Mouse (Mus musculus): ENCODE results near the gene Sox15. TPM values are rescaled to one million over a fixed set of nuclear protein-coding genes. Genes with fewer than 3 reads are reported as not detected.

The Sox15 gene
- total RNA-seq, 2 experiments from 2014 or later: not detected

DNA sequence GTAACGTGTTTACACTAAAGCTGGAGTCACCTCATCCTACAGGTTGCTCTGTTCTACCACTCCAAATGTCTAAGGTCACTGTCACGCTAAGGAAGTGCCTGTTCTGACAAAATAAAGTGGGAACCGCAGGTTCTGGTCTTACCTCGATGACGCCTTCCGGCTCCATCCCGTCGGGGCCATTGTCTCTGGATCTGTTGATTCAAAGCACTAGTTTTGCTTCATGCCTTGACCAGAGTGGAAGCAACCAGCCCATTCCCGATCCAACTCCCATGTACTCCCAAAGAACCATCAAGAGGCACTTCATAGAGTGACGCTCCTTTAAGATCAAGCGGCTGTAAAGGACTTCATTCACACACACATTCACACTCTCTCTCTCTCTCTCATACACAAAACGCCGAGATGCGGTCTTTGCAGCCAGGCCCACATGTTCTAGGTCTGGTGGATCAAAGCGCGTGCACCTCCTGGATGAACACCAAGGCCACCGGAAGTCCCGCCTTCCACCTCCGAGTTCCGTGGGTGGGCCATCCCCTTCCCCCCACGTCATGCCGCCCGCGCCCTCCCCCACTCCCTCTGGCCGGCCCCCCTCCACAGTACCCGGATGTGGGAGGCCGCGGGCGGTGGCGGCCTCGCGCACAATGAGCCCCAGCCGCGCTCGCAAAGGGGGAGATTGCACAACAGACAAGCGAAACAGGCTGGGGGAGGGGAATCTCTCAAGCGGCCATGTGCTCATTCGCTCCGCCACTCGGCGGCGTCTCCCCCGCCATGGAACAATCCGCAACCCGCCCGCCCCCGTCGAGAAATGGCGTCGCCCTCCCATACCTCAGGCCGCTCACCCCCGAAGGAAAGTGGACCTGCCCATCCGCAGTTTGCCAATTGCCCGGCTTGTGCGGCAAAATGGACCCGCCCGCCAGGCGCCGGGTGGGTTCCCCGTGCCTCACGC lies 15.9 kb downstream of the Sox15 start:
- intact Hi-C loops (cut with DNase I): no loop called here

DNA sequence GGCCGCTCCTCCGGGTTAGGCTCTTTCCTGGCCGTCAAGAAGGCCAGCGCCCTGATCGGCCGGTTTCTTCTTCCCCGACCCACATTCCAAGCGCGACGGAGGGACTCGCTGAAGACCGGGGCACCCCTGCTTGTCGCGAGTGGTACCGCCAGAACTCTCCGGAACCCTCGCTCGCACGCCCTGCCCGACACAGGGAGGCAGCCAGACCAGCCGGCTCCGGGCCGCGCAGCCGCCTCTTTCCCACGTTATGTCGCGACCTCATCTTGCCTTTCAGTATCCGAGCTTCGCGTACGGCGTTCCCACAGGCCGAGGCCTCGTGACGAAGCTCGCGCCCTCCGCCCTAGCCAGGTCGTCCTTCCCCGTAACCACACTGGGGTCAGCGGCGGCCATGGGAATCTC lies 16.6 kb downstream of the Sox15 start:
- no peak for DNase-seq
- intact Hi-C loops (cut with DNase I): no loop called here

More for the DNA sequence above, 15.9 kb downstream of the Sox15 start:
- peak; percentile 91 to 95 for DNase-seq

DNA sequence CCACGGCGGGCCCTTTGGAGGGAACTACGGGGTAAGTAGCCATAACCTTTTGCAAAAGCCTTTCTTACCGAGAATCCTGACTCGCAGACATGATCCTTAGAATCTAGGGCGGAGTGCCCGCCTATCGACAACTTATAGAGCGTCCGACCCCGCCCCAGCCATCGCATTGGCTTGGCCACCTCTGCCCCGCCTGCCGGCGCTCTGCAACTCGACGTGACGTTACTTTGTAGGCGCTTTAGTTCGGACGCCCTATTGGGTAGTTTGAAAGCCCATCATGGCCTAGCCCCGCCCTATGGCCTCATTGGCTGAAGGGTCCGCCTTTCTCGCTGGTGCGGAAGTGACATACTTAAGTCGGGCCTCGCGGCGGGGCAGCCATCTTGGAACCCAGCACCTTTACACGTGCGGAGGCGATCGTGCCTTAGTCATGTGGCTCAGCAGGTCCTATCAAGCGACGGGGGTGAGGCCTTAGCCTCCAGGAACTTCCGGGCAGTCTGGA lies 17.1 kb downstream of the Sox15 start, which contains the start of gene Eif4a1:
Gene Eif4a1 (minus strand): TSS at position 213 of the 496 bp plus-strand sequence.
- peak; percentile 99 to 100 for DNase-seq
- intact Hi-C loops (cut with DNase I): no loop called here

DNA sequence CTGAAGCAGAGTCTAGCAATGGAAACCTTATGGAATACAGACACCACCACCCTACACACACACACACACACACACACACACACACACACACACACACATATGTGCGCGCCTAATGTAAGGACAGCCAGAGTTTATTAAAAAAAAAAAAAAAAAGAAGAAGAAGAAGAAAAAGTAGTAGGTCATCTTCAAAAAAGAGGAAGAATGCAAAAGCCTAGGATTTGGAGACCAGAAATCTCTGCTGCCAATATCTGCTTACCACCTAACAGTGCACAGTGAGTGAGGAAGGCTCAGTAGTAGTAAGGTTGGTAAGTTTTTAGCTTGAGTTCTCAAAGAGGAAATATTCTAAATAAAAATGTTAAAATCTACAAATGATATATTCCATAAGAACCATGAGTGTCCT lies 24.0 kb downstream of the Sox15 start:
- intact Hi-C loops (cut with DNase I): no loop called here
- DNase-seq: no peak

DNA sequence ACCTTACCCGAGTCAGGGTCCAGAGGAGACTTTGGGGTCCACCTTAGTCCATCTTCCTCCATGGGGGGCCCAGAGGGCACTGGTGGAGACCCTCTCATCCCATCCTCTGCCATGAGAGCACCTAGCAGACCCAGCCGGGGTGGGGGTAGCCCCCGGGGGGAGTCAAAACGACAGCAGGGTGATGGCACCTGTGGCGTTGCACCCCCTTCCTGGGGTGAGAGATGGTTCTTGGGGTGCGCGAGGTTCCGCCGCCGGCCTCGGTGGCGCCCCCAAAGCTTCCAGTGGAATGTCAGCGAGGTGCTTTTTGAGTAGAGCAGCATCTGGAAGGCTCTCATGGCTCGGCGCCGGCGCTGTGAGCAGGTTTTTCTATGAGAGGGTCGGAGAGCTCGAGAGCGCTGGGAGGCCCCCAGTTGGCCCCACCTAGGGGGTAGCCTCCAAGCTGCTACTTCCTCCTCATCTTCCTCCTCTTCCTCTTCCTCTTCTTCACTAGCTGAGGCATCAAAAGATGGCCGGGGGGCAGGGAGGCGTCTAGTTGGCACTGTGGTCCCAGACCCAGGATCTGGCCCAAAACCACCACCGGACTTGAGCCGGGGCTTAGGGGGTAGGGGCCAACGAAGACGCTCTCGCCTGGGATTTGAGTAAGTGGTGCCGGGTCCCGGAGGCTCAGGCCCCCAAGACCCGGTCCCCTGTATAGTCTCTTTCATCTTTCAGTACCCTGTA lies 25.2 kb downstream of the Sox15 start:
- DNase-seq: no peak
- intact Hi-C loops (cut with DNase I): loop anchor here (5.0 kb wide), 1 partner anchor 37 kb away; no protein-coding TSS in a partner anchor

DNA sequence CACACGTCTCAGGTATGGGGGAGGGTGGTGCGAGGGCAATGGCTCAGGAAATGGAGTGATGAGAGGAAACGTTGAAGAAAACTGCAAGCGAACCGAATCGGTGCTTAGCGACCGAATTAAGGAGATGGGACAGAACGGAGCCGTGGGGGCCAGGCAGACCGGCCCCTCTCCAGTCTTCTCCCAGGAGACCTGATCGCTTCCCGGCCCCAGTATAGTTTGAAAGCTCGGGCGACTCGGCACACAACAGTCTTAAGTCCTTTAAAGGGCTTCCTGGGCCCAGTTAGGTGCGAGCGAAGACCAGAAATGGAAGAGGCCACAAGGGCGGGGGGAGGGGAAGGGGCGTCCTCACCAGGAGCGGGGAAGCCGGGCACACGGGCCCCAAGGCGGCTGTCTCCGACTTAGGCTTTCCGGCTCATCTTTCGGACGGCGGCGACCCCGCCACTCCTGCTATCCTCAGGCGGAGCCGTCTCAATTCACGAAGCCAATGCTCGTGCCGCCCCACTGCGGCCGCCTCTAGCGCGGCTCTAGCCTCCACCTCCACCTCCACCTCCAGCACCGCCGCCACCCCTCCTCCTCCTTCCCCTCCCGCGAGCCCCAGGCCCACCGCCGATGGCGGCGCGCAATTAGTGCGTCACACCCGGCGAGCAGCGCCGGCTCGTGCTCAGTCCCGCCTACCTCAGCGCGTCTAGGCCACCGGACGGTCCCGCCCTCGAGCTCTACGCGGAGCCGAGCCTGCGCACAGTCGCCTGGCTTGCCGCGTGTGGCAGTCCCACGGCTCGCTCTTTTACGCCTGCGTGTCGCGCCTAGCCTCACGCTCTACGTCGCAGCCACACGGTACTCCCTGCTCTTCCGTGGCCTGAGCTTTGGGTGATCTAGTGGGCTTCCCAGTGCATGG lies 26.4 kb downstream of the Sox15 start, which contains the start of gene Senp3:
Gene Senp3 (minus strand): TSS at position 771 of the 895 bp plus-strand sequence.
- intact Hi-C loops (cut with DNase I): loop anchor here (2.0 to 5.0 kb wide), 3 partner anchors 36 to 559 kb away; partner anchors contain the start of gene 9130213A22Rik
- peak; percentile 90 to 94 for DNase-seq

DNA sequence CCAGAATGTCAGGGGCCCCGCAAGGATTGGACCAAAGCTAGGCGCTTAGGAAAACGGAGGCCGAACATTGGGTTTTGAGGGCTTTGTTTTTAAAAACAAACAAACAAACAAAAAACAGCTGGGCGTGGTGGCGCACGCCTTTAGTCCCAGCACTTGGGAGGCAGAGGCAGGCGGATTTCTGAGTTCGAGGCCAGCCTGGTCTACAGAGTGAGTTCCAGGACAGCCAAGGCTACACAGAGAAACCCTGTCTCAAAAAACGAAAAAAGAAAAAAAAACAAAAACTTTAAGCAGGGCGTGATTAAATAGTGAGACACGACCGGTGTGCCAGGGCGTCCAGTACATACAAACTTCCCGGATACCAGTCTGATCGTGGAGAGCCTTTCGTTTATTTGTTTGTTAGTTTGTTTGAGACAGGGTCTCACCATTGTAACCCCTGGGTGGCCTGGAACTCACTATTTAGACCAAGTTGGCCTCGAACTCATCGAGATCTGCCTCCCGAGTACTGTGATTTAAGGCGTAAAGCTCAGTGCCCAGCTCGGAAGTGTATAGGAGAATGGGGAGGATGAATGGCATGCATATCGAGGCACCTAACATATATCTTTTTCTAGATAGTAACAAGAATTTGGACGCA lies 27.2 kb downstream of the Sox15 start:
- DNase-seq: no peak
- intact Hi-C loops (cut with DNase I): loop anchor here (2.0 to 5.0 kb wide), 3 partner anchors 35 to 560 kb away; partner anchors contain the start of gene 9130213A22Rik

DNA sequence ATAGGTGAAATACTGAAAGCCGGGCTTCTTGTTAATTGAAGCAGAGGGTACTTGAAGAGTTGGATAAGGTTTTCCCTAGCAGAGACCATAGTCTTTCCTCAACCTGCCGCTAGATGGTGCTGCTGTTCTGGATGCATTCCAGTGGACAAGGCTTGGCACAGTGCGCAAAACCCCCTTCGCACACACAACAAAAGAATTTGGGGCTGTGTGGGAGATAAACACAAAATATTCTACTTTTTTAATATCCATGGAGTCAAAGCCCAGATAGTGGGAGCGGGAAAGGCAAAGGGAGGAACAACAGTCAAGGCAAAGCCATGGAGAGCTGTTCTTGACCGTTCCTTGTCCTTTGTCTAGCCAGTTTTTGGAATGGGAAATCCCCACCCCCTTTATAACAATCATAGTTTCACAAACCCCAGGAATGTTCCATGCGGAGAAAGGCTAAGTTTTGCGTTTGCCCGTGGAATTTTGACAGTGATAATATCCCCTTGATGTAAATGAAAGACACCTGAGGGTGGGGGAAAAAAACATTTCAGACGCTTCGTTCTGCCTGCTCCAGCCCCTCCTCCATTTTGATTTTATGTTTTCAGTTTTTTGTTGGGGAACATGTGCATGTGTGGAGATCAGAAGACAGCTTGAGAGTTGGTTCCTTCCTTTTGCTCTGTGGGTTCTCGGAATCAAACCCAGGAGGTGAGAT lies 27.9 kb downstream of the Sox15 start:
- intact Hi-C loops (cut with DNase I): loop anchor here (2.0 to 5.0 kb wide), 3 partner anchors 34 to 560 kb away; partner anchors contain the start of gene 9130213A22Rik
- DNase-seq: peak; percentile 81 to 82

DNA sequence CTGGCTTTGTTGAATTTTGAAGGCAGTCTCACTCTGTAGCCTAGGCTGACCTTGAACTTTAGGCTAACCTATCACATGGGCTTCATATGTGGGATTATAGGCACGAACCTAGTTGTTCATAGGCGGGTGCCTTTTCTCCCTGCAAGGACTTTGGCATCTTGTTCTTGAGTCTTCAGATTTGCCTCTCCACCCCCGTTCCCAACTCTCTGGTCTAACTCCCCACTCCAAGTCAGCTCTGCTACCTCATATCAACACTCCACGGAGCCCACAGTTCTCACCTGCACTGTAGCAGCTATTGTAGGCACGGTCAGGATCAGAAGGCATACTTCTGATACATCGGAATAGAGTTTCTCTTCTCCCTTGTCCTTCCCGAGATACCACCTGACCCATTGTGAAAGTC lies 28.5 kb downstream of the Sox15 start:
- no peak for DNase-seq
- intact Hi-C loops (cut with DNase I): loop anchor here (2.0 to 5.0 kb wide), 3 partner anchors 34 to 561 kb away; partner anchors contain the start of gene 9130213A22Rik

DNA sequence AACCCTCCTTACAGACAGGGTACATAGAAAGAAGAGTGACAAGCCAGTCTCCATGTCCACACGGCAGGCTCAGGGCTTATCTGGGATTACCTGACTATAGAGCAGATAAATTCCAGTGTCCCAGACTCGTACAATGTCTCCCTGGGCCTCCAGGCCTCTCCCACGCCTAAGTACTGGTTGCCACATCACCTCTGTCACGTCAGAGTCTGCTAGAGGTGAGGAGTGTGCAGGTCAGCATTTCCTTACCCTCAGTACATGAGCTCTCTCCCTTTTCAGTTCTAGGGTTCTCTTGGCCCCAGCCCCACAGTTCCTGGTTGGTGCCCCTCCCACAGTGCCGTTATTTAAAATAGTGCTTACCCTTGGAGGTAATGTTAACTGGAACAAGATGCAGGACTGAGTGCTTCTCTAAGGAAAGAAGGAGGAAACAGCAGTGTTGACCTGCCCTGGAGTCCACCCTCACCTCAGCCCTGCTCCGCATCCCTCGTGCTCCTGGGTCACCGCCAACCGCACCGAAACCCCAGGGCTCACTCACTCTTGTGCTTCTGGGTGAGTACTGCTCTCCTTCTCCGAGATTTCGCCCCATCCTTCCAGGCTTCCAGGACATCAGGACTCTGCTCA lies 29.1 kb downstream of the Sox15 start:
- no peak for DNase-seq
- intact Hi-C loops (cut with DNase I): loop anchor here (5.0 kb wide), 1 partner anchor 33 kb away; no protein-coding TSS in a partner anchor

DNA sequence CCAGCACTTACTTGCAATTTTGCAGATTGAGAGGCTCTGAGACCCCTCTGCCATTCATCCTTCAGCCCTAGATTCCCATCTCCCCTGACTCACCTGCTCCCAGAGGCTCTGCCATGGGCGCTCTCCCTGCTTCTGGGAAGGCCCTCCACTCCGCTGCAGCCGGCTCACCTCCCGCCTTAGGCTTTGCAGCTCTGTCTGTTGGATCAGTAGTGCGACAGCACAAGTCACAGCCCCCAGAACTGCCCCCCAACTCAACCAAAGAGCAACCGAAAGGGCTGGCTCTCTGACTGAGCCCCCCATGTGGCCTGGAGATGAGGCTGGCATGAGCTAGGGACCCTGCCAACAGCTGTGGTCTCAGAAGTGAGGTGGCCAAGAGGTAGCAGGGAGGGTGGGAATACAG lies 29.8 kb downstream of the Sox15 start:
- DNase-seq: no peak
- intact Hi-C loops (cut with DNase I): loop anchor here (5.0 kb wide), 1 partner anchor 32 kb away; no protein-coding TSS in a partner anchor

DNA sequence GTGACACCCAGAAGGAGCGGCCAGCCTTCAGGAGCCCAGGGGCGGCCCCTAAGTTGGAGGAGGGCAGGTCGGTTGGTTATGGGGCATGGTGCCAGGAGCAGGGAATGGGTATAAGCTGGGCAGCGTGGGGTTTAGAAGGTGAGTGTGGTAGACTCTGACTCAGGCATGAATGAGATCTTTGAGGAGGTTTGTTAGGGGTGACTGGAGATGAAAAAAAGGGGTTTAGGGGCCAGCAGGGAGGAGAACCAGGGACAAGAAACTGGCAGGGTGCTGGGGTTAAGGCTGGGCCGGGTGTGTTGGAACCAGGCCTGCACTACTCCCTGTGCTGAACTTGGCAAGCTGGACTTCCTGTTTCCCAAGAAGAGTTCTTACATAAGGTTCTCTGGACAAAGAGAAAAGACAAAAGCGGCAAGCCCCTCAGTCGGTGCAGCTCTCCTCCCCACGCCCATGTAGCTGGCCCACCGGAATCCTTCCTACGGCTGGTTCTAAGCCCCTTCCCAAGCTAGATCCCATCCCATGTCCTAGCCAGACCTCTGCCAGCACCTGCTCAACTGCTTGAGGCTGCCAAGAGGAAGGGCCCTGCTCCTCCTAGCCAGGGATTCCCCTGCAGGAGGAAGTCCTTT lies 30.5 kb downstream of the Sox15 start, which contains the start of gene Tnfsf13:
Gene Tnfsf13 (minus strand): TSS at position 259 of the 623 bp plus-strand sequence.
- intact Hi-C loops (cut with DNase I): no loop called here
- peak; percentile 76 to 80 for DNase-seq

DNA sequence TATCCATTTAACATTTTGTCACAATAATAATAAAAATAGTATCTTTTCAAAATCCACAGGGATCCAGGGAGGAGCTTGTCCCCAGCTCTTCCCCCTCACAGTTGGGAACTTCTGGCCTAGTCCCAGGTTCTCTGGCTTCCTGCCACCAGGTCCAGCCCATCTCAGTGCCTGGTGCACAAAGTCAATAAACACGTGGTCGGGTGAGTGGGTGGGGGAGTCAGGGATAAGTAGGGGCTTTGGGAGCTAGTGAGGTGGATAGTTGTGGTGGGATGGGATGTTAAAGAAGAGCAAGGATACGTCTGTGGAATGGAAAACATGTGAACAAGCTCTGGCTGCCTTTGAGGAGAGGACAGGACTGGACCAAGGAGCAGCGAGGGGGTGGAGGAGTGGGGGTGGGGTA lies 31.3 kb downstream of the Sox15 start:
- DNase-seq: peak; percentile 88 to 92
- intact Hi-C loops (cut with DNase I): no loop called here

DNA sequence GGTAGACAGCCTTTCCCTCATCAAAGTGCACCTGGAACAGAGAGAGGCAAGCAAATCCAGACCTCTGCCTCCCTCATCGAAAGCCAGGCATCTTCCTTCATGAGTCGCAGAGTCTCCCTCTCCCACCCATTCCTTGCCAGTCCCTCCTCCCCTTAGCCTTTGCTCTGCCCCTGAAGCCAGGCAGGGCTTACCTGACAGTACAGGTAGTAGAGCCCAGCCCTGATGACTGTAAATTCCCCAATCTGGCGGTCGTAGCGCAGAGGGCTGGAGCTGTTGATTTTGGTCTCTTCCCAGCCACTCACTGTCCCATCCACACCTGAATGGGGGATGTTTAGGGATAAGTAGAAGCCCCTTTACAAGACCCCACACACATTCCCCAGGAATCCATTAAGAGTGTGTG lies 31.9 kb downstream of the Sox15 start:
- intact Hi-C loops (cut with DNase I): no loop called here

DNA sequence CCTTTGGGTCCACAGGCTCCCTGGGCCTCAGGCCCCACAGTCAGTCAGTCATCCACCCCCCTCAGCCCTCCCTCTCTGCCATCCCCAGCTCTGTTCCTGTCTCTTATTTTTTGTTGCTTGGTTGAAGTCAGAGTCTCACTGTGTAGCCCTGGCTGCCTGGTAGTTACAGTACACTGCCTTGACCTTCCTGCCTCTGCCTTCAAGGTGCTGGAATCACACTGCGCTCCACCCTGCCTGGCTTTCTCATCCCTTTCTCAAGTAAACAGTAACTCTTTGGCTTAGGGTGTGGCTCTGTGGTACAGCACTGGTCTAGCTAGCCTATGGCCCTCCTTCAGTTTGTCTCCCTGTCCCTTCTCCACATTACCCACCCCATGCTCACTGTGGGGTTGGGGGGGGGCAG lies 34.8 kb downstream of the Sox15 start:
- intact Hi-C loops (cut with DNase I): no loop called here
- DNase-seq: no peak

More for the DNA sequence above, 31.9 kb downstream of the Sox15 start:
- DNase-seq: no peak

DNA sequence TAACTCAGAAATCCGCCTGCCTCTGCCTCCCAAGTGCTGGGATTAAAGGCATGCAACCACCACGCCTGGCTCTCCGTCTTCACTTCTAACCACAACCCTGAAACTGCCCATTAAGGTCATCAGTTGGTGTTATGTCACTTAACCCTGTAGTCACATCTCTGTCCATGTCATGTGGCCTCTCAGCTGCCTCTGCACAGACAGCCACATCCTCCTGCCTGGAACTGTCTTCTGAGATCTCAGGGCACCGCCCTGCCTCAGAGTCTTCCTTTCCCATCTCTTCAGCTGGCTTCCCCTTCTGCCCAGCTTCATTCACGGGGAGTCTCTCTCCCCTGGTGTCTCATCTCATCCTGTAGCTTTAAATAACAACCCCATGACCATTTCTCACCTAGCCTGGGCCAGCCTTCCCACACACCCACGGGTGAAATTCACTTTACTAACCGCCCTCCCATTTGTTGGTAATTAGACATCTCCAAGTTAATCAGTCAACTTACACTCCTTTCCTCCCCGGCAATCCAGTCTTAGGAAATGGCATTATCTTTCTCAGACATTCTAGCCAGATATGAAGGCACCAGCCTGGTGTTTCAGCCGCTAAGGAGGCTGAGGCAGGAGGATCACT lies 37.2 kb downstream of the Sox15 start:
- intact Hi-C loops (cut with DNase I): no loop called here
- no peak for DNase-seq

DNA sequence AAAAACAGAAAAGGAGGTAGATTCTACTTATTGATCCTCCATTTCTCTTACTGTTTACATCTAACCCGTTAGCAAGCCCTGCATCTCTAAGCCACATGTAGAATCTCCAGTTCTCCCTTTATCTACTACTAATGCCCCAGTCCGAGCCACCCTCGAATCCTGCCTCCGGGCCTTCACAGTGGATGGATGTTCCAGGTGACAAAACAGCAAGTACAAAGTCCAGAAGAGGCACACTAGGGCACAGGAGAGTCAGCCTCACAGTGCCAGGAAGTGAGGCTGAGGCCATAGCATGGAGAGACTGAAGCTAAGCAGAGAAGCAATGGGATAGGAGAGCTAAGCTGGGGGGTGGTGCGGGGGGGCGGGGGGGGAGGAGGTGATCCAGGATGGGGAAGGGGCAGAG lies 37.7 kb downstream of the Sox15 start:
- intact Hi-C loops (cut with DNase I): no loop called here
- DNase-seq: no peak
